Mouse (Mus musculus) liver, embryonic 13.5 days (tissue): ENCODE measurements around the gene Kank2. TPM values are rescaled to one million over a fixed set of nuclear protein-coding genes. Genes with fewer than 3 reads are reported as not detected.
"Not testable (repeated sequence)": the region's sequence is repeated elsewhere in the genome, so short reads cannot be mapped to it uniquely, and the experiment has no call there.

Source experiments
- ATAC-seq: fragments of 200-750 bp; cut with Nextera tagmentation; 2 replicates; pipeline ENCODE4 v1.8.0; 2017; ENCODE audit warnings: low read depth, mild to moderate bottlenecking, moderate number of reproducible peaks, moderate library complexity
- DNase-seq: peaks from one replicate; pipeline ENCODE4 v3.0.0; 2022
- H3K27ac ChIP-seq: fragments of 300-500 bp; sonication (generic); 2 replicates; pipeline ENCODE4 v1.5.1; 2015; ENCODE audit warnings: moderate library complexity, mild to moderate bottlenecking, inconsistent platforms
- H3K27me3 ChIP-seq: fragments of 300-500 bp; sonication (generic); 2 replicates; pipeline ENCODE4 v1.6.1; 2015; ENCODE audit warnings: mild to moderate bottlenecking, inconsistent platforms
- H3K36me3 ChIP-seq: fragments of 300-500 bp; sonication (generic); 2 replicates; pipeline ENCODE4 v1.6.1; 2015; ENCODE audit warnings: mild to moderate bottlenecking, inconsistent platforms
- H3K4me1 ChIP-seq: fragments of 300-500 bp; sonication (generic); replicated peaks from 2 replicates; pipeline ENCODE4 v1.6.1; 2015; ENCODE audit warnings: inconsistent platforms
- H3K4me2 ChIP-seq: fragments of 300-500 bp; sonication (generic); 2 replicates; pipeline ENCODE4 v1.6.1; 2015; ENCODE audit warnings: inconsistent platforms, mild to moderate bottlenecking, moderate library complexity
- H3K4me3 ChIP-seq: fragments of 300-500 bp; sonication (generic); replicated peaks from 2 replicates; pipeline ENCODE4 v1.5.1; 2015; ENCODE audit warnings: mild to moderate bottlenecking, inconsistent platforms
- H3K9ac ChIP-seq: fragments of 300-500 bp; sonication (generic); 2 replicates; pipeline ENCODE4 v1.6.1; 2015; ENCODE audit warnings: mild to moderate bottlenecking, inconsistent platforms
- H3K9me3 ChIP-seq: fragments of 300-500 bp; sonication (generic); replicated peaks from 2 replicates; pipeline ENCODE4 v1.6.1; 2016; ENCODE audit warnings: inconsistent platforms
- WGBS: fragments of 180-500 bp; shearing (Covaris S2); methylation state at CpG from one replicate; pipeline ENCODE4 v1.1.7; 2015; ENCODE audit not compliant: insufficient replicate concordance; 5-methylcytosine and 5-hydroxymethylcytosine counted together
- polyA plus RNA-seq: library from polyadenylated mRNA; unstranded; fragments of >200 nt; fragmentation: Nextera tagmentation; extraction: Ambion mirVana; gene quantifications from 2 replicates; pipeline ENCODE4 v1.2.1, GENCODE M21; 2015

The Kank2 gene
- polyA plus RNA-seq, 1 experiment from 2014 or later = 2.6 TPM

GRCm38 (mm10) chr9:21796919-21797318 lies 1.6 kb downstream of the Kank2 start:
- no peak for DNase-seq
- H3K36me3 ChIP-seq = peaks cover 33% of the 10 kb centered on the region
- peak overlapping the region; percentile 12; the same call in 1 of the 2 replicates for H3K27ac ChIP-seq
- WGBS = 59% methylated on average over 3 of the region's 3 CpGs
- 0 out of 2 replicates have a peak overlapping the region, but pooled peaks have one; percentile 65 for H3K9ac ChIP-seq
- no peaks in the 10 kb centered on the region for H3K9me3 ChIP-seq
- no peak for ATAC-seq
- peaks cover 13% of the 10 kb centered on the region; the same call in 1 of the 2 replicates for H3K27me3 ChIP-seq
- peak overlapping the region; percentile 67; the same call in 1 of the 2 replicates for H3K4me3 ChIP-seq
- H3K4me2 ChIP-seq = peak overlapping the region; percentile 77
- H3K4me1 ChIP-seq = peaks cover 43% of the 10 kb centered on the region

- Histone ChIP-seq H3K9ac (no peak overlapping the region), H3K4me1 (peaks cover 43% of the 10 kb centered on the region), H3K4me2 (peak overlapping the region; percentile 77), H3K4me3 (no peak overlapping the region; the same call in 1 of the 2 replicates), H3K27me3 (peaks cover 13% of the 10 kb centered on the region; the same call in 1 of the 2 replicates), H3K9me3 (no peaks in the 10 kb centered on the region), H3K36me3 (peaks cover 33% of the 10 kb centered on the region), H3K27ac (peak overlapping the region; percentile 12; the same call in 1 of the 2 replicates)
- DNase-seq (no peak), ATAC-seq (no peak)
- 37% methylated on average over 3 of the region's 3 CpGs for WGBS
These were observed 2.3 kb downstream of the Kank2 start for GRCm38 (mm10) chr9:21796259-21796658.

GRCm38 (mm10) chr9:21795579-21795978 lies 3.0 kb downstream of the Kank2 start:
- H3K27ac ChIP-seq = no peak overlapping the region
- peaks cover 33% of the 10 kb centered on the region for H3K36me3 ChIP-seq
- ATAC-seq (no peak), DNase-seq (no peak)
- no peaks in the 10 kb centered on the region for H3K9me3 ChIP-seq
- no peak overlapping the region for H3K4me2 ChIP-seq
- no peak overlapping the region for H3K4me3 ChIP-seq
- whole genome bisulfite sequencing = 79% methylated on average over 5 of the region's 5 CpGs
- H3K9ac ChIP-seq = no peak overlapping the region
- H3K27me3 ChIP-seq = peaks cover 13% of the 10 kb centered on the region; the same call in 1 of the 2 replicates
- peaks cover 43% of the 10 kb centered on the region for H3K4me1 ChIP-seq

- peaks cover 33% of the 10 kb centered on the region for H3K36me3 ChIP-seq
- H3K4me3 ChIP-seq = no peak overlapping the region
- no peaks in the 10 kb centered on the region for H3K9me3 ChIP-seq
- DNase-seq (no peak), ATAC-seq (no peak)
- H3K27ac ChIP-seq = no peak overlapping the region
- H3K9ac ChIP-seq = no peak overlapping the region
- no peak overlapping the region for H3K4me2 ChIP-seq
- peaks cover 13% of the 10 kb centered on the region; the same call in 1 of the 2 replicates for H3K27me3 ChIP-seq
- H3K4me1 ChIP-seq = peaks cover 43% of the 10 kb centered on the region
- 87% methylated on average over 25 of the region's 25 CpGs for WGBS
These were observed 3.6 kb downstream of the Kank2 start for GRCm38 (mm10) chr9:21794925-21795324.

- Histone ChIP-seq H3K4me3 (no peak overlapping the region), H3K9me3 (no peaks in the 10 kb centered on the region), H3K27me3 (peaks cover 13% of the 10 kb centered on the region; the same call in 1 of the 2 replicates), H3K9ac (no peak overlapping the region), H3K36me3 (peaks cover 33% of the 10 kb centered on the region), H3K27ac (no peak overlapping the region), H3K4me2 (no peak overlapping the region), H3K4me1 (peaks cover 39% of the 10 kb centered on the region)
- DNase-seq = no peak
- 82% methylated on average over 18 of the region's 18 CpGs for WGBS
- no peak for ATAC-seq
These were observed 4.2 kb downstream of the Kank2 start for GRCm38 (mm10) chr9:21794344-21794834.

- not testable (repeated sequence) for H3K9ac ChIP-seq, DNase-seq, H3K4me3 ChIP-seq, H3K4me2 ChIP-seq, H3K9me3 ChIP-seq, ATAC-seq, H3K27ac ChIP-seq
- Histone ChIP-seq H3K4me1 (peaks cover 30% of the 10 kb centered on the region), H3K27me3 (peaks cover 13% of the 10 kb centered on the region; the same call in 1 of the 2 replicates), H3K36me3 (peaks cover 33% of the 10 kb centered on the region)
- WGBS = 84% methylated on average over 6 of the region's 6 CpGs
These were observed 5.0 kb downstream of the Kank2 start for GRCm38 (mm10) chr9:21793507-21793906.

GRCm38 (mm10) chr9:21792644-21793043 lies 5.9 kb downstream of the Kank2 start:
- Histone ChIP-seq H3K9me3 (no peaks in the 10 kb centered on the region), H3K27ac (no peak overlapping the region), H3K4me2 (no peak overlapping the region), H3K4me1 (peaks cover 22% of the 10 kb centered on the region), H3K36me3 (peaks cover 35% of the 10 kb centered on the region), H3K27me3 (peaks cover 9% of the 10 kb centered on the region; the same call in 1 of the 2 replicates), H3K4me3 (no peak overlapping the region), H3K9ac (no peak overlapping the region)
- 25% methylated on average over 8 of the region's 8 CpGs for WGBS
- no peak for DNase-seq
- no peak for ATAC-seq

- Histone ChIP-seq H3K27ac (no peak overlapping the region), H3K4me2 (no peak overlapping the region), H3K9me3 (no peaks in the 10 kb centered on the region), H3K36me3 (peaks cover 35% of the 10 kb centered on the region), H3K9ac (no peak overlapping the region), H3K4me3 (no peak overlapping the region), H3K27me3 (peaks cover 2% of the 10 kb centered on the region; the same call in 1 of the 2 replicates), H3K4me1 (peaks cover 17% of the 10 kb centered on the region)
- 76% methylated on average over 8 of the region's 8 CpGs for WGBS
- DNase-seq (no peak), ATAC-seq (no peak)
These were observed 6.7 kb downstream of the Kank2 start for GRCm38 (mm10) chr9:21791861-21792260.

GRCm38 (mm10) chr9:21788234-21788633 lies 10.3 kb downstream of the Kank2 start:
- Histone ChIP-seq H3K27me3 (no peaks in the 10 kb centered on the region), H3K9ac (no peak overlapping the region), H3K4me1 (peaks cover 14% of the 10 kb centered on the region), H3K27ac (no peak overlapping the region), H3K4me2 (no peak overlapping the region), H3K36me3 (peaks cover 21% of the 10 kb centered on the region; the same call in 1 of the 2 replicates), H3K9me3 (no peaks in the 10 kb centered on the region), H3K4me3 (no peak overlapping the region)
- 74% methylated on average over 9 of the region's 9 CpGs for WGBS
- DNase-seq = no peak
- ATAC-seq = no peak

- Histone ChIP-seq H3K36me3 (peaks cover 16% of the 10 kb centered on the region; the same call in 1 of the 2 replicates), H3K27me3 (no peaks in the 10 kb centered on the region), H3K9me3 (no peaks in the 10 kb centered on the region), H3K4me3 (no peak overlapping the region), H3K4me1 (peaks cover 11% of the 10 kb centered on the region), H3K9ac (no peak overlapping the region), H3K27ac (no peak overlapping the region), H3K4me2 (no peak overlapping the region)
- DNase-seq = no peak
- ATAC-seq = no peak
- 75% methylated on average over 5 of the region's 5 CpGs for WGBS
These were observed 10.9 kb downstream of the Kank2 start for GRCm38 (mm10) chr9:21787654-21788053.

GRCm38 (mm10) chr9:21786906-21787305 lies 11.6 kb downstream of the Kank2 start:
- no peak for ATAC-seq
- WGBS = 12% methylated on average over 6 of the region's 6 CpGs
- DNase-seq = no peak
- H3K27me3 ChIP-seq = no peaks in the 10 kb centered on the region
- H3K9me3 ChIP-seq = no peaks in the 10 kb centered on the region
- H3K27ac ChIP-seq = no peak overlapping the region
- H3K4me3 ChIP-seq = no peak overlapping the region
- no peak overlapping the region for H3K4me2 ChIP-seq
- H3K9ac ChIP-seq = no peak overlapping the region
- peaks cover 8% of the 10 kb centered on the region for H3K4me1 ChIP-seq
- H3K36me3 ChIP-seq = peaks cover 14% of the 10 kb centered on the region; the same call in 1 of the 2 replicates

- 49% methylated on average over 2 of the region's 2 CpGs for WGBS
- not testable (repeated sequence) for H3K4me3 ChIP-seq, ATAC-seq, H3K27me3 ChIP-seq, H3K4me1 ChIP-seq, H3K9me3 ChIP-seq, H3K9ac ChIP-seq, DNase-seq, H3K27ac ChIP-seq, H3K4me2 ChIP-seq
- H3K36me3 ChIP-seq = peaks cover 17% of the 10 kb centered on the region; the same call in 1 of the 2 replicates
These were observed 12.2 kb downstream of the Kank2 start for GRCm38 (mm10) chr9:21786309-21786708.
